Mouse (Mus musculus) limb, embryonic 14.5 days (tissue): Measurements from ENCODE around the gene Pitpnm2. TPM values are rescaled to one million over a fixed set of nuclear protein-coding genes. Genes with fewer than 3 reads are reported as not detected.

Experiments used
- ATAC-seq: fragments of 200-750 bp; cut with Nextera tagmentation; 2 replicates; pipeline ENCODE4 v1.8.0; 2017; ENCODE audit warnings: low read depth, moderate number of reproducible peaks, moderate TSS enrichment; ENCODE audit not compliant: low FRiP score
- DNase-seq: peaks from one replicate; pipeline ENCODE4 v3.0.0-alpha.2; 2015; ENCODE audit warnings: low spot score
- H3K27ac ChIP-seq: fragments of 300-500 bp; sonication (generic); replicated peaks from 2 replicates; pipeline ENCODE4 v1.5.1; 2014; ENCODE audit warnings: low read depth, mild to moderate bottlenecking, low read length, moderate library complexity, mixed read lengths
- H3K27me3 ChIP-seq: fragments of 300-500 bp; sonication (generic); 2 replicates; pipeline ENCODE4 v1.6.1; 2014; ENCODE audit warnings: low read length, mixed read lengths; ENCODE audit not compliant: control insufficient read depth, insufficient read depth
- H3K36me3 ChIP-seq: fragments of 300-500 bp; sonication (generic); 2 replicates; pipeline ENCODE4 v1.6.1; 2014; ENCODE audit warnings: mild to moderate bottlenecking, low read length, moderate library complexity, mixed read lengths; ENCODE audit not compliant: control insufficient read depth, insufficient read depth
- H3K4me1 ChIP-seq: fragments of 300-500 bp; sonication (generic); 2 replicates; pipeline ENCODE4 v1.6.1; 2014; ENCODE audit warnings: antibody characterized with exemption, low read length, mixed read lengths; ENCODE audit not compliant: control insufficient read depth, insufficient read depth
- H3K4me2 ChIP-seq: fragments of 300-500 bp; sonication (generic); replicated peaks from 2 replicates; pipeline ENCODE4 v1.6.1; 2014; ENCODE audit warnings: low read depth, mild to moderate bottlenecking, low read length, moderate library complexity; ENCODE audit not compliant: severe bottlenecking
- H3K4me3 ChIP-seq: fragments of 300-500 bp; sonication (generic); replicated peaks from 2 replicates; pipeline ENCODE4 v1.5.1; 2014; ENCODE audit warnings: low read length
- H3K9ac ChIP-seq: fragments of 300-500 bp; sonication (generic); 2 replicates; pipeline ENCODE4 v1.6.1; 2014; ENCODE audit warnings: mild to moderate bottlenecking, low read depth, low read length, moderate library complexity; ENCODE audit not compliant: severe bottlenecking
- H3K9me3 ChIP-seq: fragments of 300-500 bp; sonication (generic); 2 replicates; pipeline ENCODE4 v1.6.1; 2016; ENCODE audit warnings: low read length; ENCODE audit not compliant: control insufficient read depth
- POLR2A ChIP-seq: fragments of 200-500 bp; IDR thresholded peaks from 2 replicates; pipeline ENCODE4 v1.8.0; 2012; ENCODE audit warnings: inconsistent platforms, mild to moderate bottlenecking, moderate library complexity, borderline replicate concordance; ENCODE audit not compliant: insufficient read depth, insufficient read length; ENCODE audit errors: extremely low read depth
- WGBS: fragments of 180-500 bp; shearing (Covaris S2); extraction: QIAGEN DNeasy Blood & Tissue Kit; methylation state at CpG from one replicate; pipeline ENCODE4 v1.1.7; 2014; 5-methylcytosine and 5-hydroxymethylcytosine counted together
- polyA plus RNA-seq, 2 experiments: library from polyadenylated mRNA; depleted of rRNA in 1 of 2; stranded (reverse) in 1 of 2; unstranded in 1 of 2; fragments of >200 nt; fragmentation: Nextera tagmentation in 1 of 2; extraction: Ambion mirVana in 1 of 2; gene quantifications; 2 replicates each; pipeline versions ENCODE4 v1.2.1 to v1.2.3; 2012 to 2014

The Pitpnm2 gene
- polyA plus RNA-seq, 2 experiments = 8.2 to 37.1 TPM

GRCm38 (mm10) chr5:124203251-124203650 lies 46.3 kb downstream of the Pitpnm2 start:
- WGBS = 82% methylated on average over 4 of the region's 4 CpGs

DNA sequence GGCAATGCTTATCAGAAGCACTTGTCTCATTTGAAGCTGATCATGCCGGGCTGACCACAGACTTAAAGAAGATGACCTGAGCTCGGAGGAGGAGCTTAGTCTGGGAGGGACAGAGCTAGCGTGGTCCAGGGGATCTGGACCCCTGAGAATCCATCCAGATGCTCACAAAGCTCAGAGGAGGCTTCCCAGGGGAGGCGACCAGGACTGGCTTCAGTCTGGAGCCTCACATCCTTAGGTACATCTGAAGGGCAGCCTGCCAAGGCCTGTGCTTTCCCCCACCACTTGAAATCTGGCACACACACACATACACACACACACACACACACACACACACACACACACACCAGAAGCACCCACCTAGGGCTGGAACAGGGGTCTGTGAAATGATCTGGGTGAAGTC lies 47.5 kb downstream of the Pitpnm2 start:
- no peaks in the 10 kb centered on the region for H3K36me3 ChIP-seq
- WGBS = 58% methylated on average over 4 of the region's 4 CpGs
- DNase-seq (no peak), ATAC-seq (no peak)
- H3K9ac ChIP-seq = no peak overlapping the region
- H3K9me3 ChIP-seq = no peaks in the 10 kb centered on the region
- no peak for TF ChIP-seq POLR2A
- no peaks in the 10 kb centered on the region for H3K27me3 ChIP-seq
- no peak overlapping the region for H3K4me3 ChIP-seq
- no peak overlapping the region for H3K27ac ChIP-seq
- H3K4me2 ChIP-seq = no peak overlapping the region
- peaks cover 10% of the 10 kb centered on the region for H3K4me1 ChIP-seq

More at GRCm38 (mm10) chr5:124203251-124203650, 46.3 kb downstream of the Pitpnm2 start:
- no peaks in the 10 kb centered on the region for H3K36me3 ChIP-seq
- no peak overlapping the region for H3K4me3 ChIP-seq
- no peaks in the 10 kb centered on the region for H3K27me3 ChIP-seq
- H3K4me1 ChIP-seq = peaks cover 11% of the 10 kb centered on the region
- ATAC-seq (no peak), DNase-seq (no peak)
- no peak overlapping the region for H3K4me2 ChIP-seq
- no peak for TF ChIP-seq POLR2A
- H3K9me3 ChIP-seq = no peaks in the 10 kb centered on the region
- no peak overlapping the region for H3K27ac ChIP-seq
- no peak overlapping the region for H3K9ac ChIP-seq

DNA sequence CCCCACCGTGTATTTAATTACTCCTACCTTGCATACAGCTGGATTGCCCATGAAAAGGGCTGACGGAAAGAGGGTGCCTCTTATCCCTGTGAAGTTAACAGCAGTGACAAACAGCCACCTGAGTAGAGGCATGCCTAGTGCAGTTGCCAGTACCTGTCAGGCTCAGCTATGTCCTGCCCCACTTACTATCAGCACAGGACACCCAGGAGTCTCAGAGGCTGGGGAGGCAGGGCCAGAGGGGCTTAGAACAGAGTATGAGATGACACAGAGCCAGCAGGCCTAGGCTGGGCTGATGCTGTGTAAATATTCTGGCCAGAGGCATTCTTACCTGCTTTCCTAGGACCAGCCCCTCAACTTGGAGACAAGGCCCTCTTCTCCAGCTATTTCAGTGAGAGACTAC lies 48.0 kb downstream of the Pitpnm2 start:
- H3K36me3 ChIP-seq = no peaks in the 10 kb centered on the region
- TF ChIP-seq POLR2A = no peak
- WGBS = 61% methylated on average over 2 of the region's 2 CpGs

GRCm38 (mm10) chr5:124200844-124201243 lies 48.7 kb downstream of the Pitpnm2 start:
- H3K36me3 ChIP-seq = no peaks in the 10 kb centered on the region
- DNase-seq (no peak), ATAC-seq (no peak)
- no peaks in the 10 kb centered on the region for H3K27me3 ChIP-seq
- no peak overlapping the region for H3K9ac ChIP-seq
- no peak overlapping the region for H3K27ac ChIP-seq
- no peaks in the 10 kb centered on the region for H3K9me3 ChIP-seq
- H3K4me3 ChIP-seq = no peak overlapping the region
- H3K4me1 ChIP-seq = 0 out of 2 replicates have a peak, but pooled peaks cover 2% of the 10 kb centered on the region
- 66% methylated on average over 5 of the region's 5 CpGs for WGBS
- no peak for TF ChIP-seq POLR2A
- H3K4me2 ChIP-seq = no peak overlapping the region

More for the DNA sequence above, 48.0 kb downstream of the Pitpnm2 start:
- Histone ChIP-seq H3K27ac (no peak overlapping the region), H3K4me3 (no peak overlapping the region), H3K4me2 (no peak overlapping the region), H3K9me3 (no peaks in the 10 kb centered on the region), H3K27me3 (no peaks in the 10 kb centered on the region), H3K4me1 (peaks cover 5% of the 10 kb centered on the region), H3K9ac (no peak overlapping the region)
- DNase-seq (no peak), ATAC-seq (no peak)

DNA sequence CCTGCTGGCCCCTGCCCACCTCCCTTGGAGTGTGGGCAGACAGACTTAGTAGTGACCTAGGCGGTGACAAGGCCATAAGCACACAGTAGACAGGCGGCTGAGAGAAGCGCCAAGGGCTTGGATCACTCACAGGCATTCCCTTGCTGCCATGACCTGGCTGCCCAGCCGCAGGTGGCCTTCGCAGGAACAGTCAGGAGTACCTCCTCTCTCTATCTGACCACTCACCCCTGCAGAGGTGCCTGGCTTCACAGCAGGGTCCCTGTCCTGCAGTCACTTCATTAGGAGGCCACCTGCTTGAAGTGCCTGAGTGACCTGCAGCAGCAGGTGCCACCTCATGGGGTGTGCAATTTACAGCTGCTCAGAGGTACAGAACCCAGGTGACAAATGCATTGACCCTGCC lies 50.4 kb downstream of the Pitpnm2 start:
- no peak for ATAC-seq
- Histone ChIP-seq H3K4me3 (no peak overlapping the region), H3K4me1 (no peaks in the 10 kb centered on the region), H3K36me3 (no peaks in the 10 kb centered on the region), H3K27me3 (no peaks in the 10 kb centered on the region), H3K9me3 (no peaks in the 10 kb centered on the region), H3K4me2 (no peak overlapping the region), H3K9ac (no peak overlapping the region), H3K27ac (no peak overlapping the region)
- DNase-seq = no peak
- 69% methylated on average over 5 of the region's 5 CpGs for WGBS
- no peak for TF ChIP-seq POLR2A

DNA sequence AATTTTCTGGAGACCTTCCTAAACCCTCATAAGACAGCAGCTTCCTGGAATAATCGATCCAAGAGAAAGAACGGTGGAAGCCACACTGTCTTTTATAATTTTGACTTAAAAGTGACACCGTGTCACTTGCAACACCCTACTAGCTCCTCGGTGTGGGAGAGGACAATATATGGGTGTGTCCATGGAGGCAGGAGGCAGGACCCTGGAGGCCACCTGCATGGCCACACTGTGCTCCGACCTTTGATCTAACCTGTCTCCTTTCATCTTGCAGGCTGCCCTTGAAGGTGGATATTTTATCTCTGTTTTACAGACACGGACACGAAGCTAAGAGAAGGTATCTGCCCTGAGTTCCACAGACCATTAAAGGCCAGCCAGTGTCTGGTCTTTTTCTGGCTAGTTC lies 51.1 kb downstream of the Pitpnm2 start:
- 70% methylated on average over 7 of the region's 7 CpGs for WGBS
- Histone ChIP-seq H3K4me1 (peaks cover under 1% of the 10 kb centered on the region; the same call in 1 of the 2 replicates), H3K36me3 (no peaks in the 10 kb centered on the region), H3K4me2 (no peak overlapping the region), H3K27ac (no peak overlapping the region), H3K9ac (no peak overlapping the region), H3K4me3 (no peak overlapping the region), H3K9me3 (no peaks in the 10 kb centered on the region), H3K27me3 (no peaks in the 10 kb centered on the region)
- DNase-seq (no peak), ATAC-seq (no peak)
- TF ChIP-seq POLR2A = no peak
